Mouse (Mus musculus): ENCODE results near the gene Tnip1. TPM values are rescaled to one million over a fixed set of nuclear protein-coding genes. Genes with fewer than 3 reads are reported as not detected.

Tnip1 gene
- polyA plus RNA-seq, 1 experiment from 2014 or later: 24.7 TPM

DNA sequence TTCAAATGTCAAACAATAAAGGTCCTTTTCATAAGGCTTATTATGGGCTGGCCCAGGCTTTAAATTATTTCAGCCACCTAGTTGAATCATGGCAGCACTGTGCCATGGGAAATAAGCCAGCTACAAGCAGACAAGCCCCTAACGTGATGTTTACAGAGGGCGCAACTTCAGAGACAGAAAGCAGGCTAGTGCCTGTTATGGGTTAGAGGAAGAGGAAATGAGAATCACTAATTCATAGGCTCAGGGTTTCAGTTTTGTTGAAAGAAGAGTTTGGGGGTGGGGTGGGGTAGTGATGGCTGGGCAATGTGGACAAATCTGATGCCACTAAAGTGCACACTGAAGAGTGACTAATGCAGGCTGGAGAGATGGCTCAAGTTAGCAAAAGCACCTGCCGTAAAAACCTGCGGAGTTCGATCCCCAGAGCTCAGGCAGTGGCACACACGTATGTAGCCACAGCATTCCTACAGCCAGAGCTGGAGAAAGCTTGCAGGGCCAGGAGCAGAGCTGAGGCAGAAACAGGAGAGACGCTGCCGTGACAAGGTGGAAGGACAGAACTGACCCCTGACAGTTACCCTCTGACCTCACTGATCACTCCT lies 26.1 kb upstream of the Tnip1 start:
- no peak overlapping the region for H3K9ac ChIP-seq (ENCODE audit: low read length)
- no peak overlapping the region for H3K27ac ChIP-seq (ENCODE audit: low read length)
- H3K27me3 ChIP-seq (ENCODE audit: control insufficient read depth, insufficient read depth, low read length): no peaks in the 10 kb centered on the region
- H3K36me3 ChIP-seq (ENCODE audit: control insufficient read depth, insufficient read depth): peaks cover 69% of the 10 kb centered on the region
- H3K4me2 ChIP-seq (ENCODE audit: low read depth, low read length): no peak overlapping the region
- H3K4me1 ChIP-seq (ENCODE audit: control insufficient read depth, insufficient read depth, low read length): no peaks in the 10 kb centered on the region
- no peak for ATAC-seq (replicated peaks; ENCODE audit: extremely low read depth, insufficient read depth, low FRiP score)
- no peak overlapping the region for H3K4me3 ChIP-seq (ENCODE audit: low read length)
- H3K9me3 ChIP-seq (replicated peaks; ENCODE audit: control insufficient read depth, low read length): no peaks in the 10 kb centered on the region
- WGBS: 78% methylated on average over 8 of the region's 8 CpGs

GRCm38 (mm10) chr11:54987974-54988373 lies 25.3 kb upstream of the Tnip1 start:
- WGBS: 93% methylated on average over 1 of the region's 1 CpGs
- Histone ChIP-seq H3K27me3 (ENCODE audit: control insufficient read depth, insufficient read depth, low read length) (no peaks in the 10 kb centered on the region), H3K36me3 (ENCODE audit: control insufficient read depth, insufficient read depth) (peaks cover 68% of the 10 kb centered on the region), H3K4me1 (ENCODE audit: control insufficient read depth, insufficient read depth, low read length) (no peaks in the 10 kb centered on the region), H3K27ac (ENCODE audit: low read length) (no peak overlapping the region), H3K9ac (ENCODE audit: low read length) (no peak overlapping the region), H3K9me3 (replicated peaks; ENCODE audit: control insufficient read depth, low read length) (no peaks in the 10 kb centered on the region), H3K4me2 (ENCODE audit: low read depth, low read length) (no peak overlapping the region), H3K4me3 (ENCODE audit: low read length) (no peak overlapping the region)
- ATAC-seq (replicated peaks; ENCODE audit: extremely low read depth, insufficient read depth, low FRiP score): no peak

DNA sequence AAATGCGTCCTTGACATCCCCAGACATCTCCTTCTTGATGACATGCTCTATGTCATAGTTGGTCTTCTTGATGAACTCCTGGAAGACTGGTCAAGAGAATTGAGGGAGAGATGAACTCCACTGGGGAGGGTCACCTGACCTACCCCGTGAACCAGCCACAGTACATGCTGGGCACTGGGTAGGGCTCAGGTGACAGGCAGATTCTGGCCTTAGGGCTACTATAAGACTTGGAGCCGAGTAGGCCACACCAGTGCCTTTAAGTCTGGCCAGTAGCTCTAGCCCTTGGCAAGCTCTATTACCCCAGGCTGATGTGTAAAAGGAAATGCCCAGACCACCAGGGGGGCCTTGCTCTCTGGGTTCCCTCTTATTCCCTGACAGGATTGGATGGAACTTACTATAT lies 22.4 kb upstream of the Tnip1 start:
- no peaks in the 10 kb centered on the region for H3K9me3 ChIP-seq (replicated peaks; ENCODE audit: control insufficient read depth, low read length)
- peaks cover 69% of the 10 kb centered on the region for H3K36me3 ChIP-seq (ENCODE audit: control insufficient read depth, insufficient read depth)
- H3K27ac ChIP-seq (ENCODE audit: low read length): no peak overlapping the region
- H3K27me3 ChIP-seq (ENCODE audit: control insufficient read depth, insufficient read depth, low read length): no peaks in the 10 kb centered on the region
- H3K4me1 ChIP-seq (ENCODE audit: control insufficient read depth, insufficient read depth, low read length): no peaks in the 10 kb centered on the region
- ATAC-seq (replicated peaks; ENCODE audit: extremely low read depth, insufficient read depth, low FRiP score): no peak
- H3K4me2 ChIP-seq (ENCODE audit: low read depth, low read length): no peak overlapping the region
- H3K9ac ChIP-seq (ENCODE audit: low read length): no peak overlapping the region
- no peak overlapping the region for H3K4me3 ChIP-seq (ENCODE audit: low read length)
- 59% methylated on average over 3 of the region's 3 CpGs for WGBS

GRCm38 (mm10) chr11:54984581-54984980 lies 21.9 kb upstream of the Tnip1 start:
- H3K4me1 ChIP-seq (ENCODE audit: control insufficient read depth, insufficient read depth, low read length): no peaks in the 10 kb centered on the region
- H3K4me2 ChIP-seq (ENCODE audit: low read depth, low read length): no peak overlapping the region
- no peak for ATAC-seq (replicated peaks; ENCODE audit: extremely low read depth, insufficient read depth, low FRiP score)
- no peaks in the 10 kb centered on the region for H3K27me3 ChIP-seq (ENCODE audit: control insufficient read depth, insufficient read depth, low read length)
- no peak overlapping the region for H3K27ac ChIP-seq (ENCODE audit: low read length)
- 61% methylated on average over 4 of the region's 4 CpGs for WGBS
- H3K36me3 ChIP-seq (ENCODE audit: control insufficient read depth, insufficient read depth): peaks cover 68% of the 10 kb centered on the region
- H3K4me3 ChIP-seq (ENCODE audit: low read length): no peak overlapping the region
- H3K9ac ChIP-seq (ENCODE audit: low read length): no peak overlapping the region
- no peaks in the 10 kb centered on the region for H3K9me3 ChIP-seq (replicated peaks; ENCODE audit: control insufficient read depth, low read length)

DNA sequence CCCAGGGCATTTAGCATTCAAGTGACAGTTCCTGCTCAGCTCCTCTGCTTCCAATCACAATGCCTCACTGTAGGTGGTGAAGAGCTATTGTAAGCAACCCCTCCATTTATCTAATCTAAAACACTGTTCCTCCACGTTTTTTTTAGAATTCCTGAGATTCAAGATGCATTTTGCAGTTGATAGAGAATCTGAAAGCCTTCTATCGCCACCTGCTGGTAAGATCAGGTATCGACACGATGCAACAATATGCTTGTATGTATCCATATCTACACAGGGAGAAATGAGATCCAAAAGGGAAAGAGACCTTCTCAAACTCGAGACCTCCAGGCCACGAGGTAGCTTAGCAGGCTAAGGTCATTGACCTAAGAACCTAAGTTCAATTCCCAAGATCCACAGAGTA lies 21.4 kb upstream of the Tnip1 start:
- WGBS: 2% methylated on average over 6 of the region's 6 CpGs
- Histone ChIP-seq H3K36me3 (ENCODE audit: control insufficient read depth, insufficient read depth) (peaks cover 66% of the 10 kb centered on the region), H3K4me3 (ENCODE audit: low read length) (no peak overlapping the region), H3K4me2 (ENCODE audit: low read depth, low read length) (no peak overlapping the region), H3K9ac (ENCODE audit: low read length) (no peak overlapping the region), H3K27me3 (ENCODE audit: control insufficient read depth, insufficient read depth, low read length) (no peaks in the 10 kb centered on the region), H3K4me1 (ENCODE audit: control insufficient read depth, insufficient read depth, low read length) (peaks cover 1% of the 10 kb centered on the region; the same call in 1 of the 2 replicates), H3K9me3 (replicated peaks; ENCODE audit: control insufficient read depth, low read length) (no peaks in the 10 kb centered on the region), H3K27ac (ENCODE audit: low read length) (no peak overlapping the region)
- no peak for ATAC-seq (replicated peaks; ENCODE audit: extremely low read depth, insufficient read depth, low FRiP score)

DNA sequence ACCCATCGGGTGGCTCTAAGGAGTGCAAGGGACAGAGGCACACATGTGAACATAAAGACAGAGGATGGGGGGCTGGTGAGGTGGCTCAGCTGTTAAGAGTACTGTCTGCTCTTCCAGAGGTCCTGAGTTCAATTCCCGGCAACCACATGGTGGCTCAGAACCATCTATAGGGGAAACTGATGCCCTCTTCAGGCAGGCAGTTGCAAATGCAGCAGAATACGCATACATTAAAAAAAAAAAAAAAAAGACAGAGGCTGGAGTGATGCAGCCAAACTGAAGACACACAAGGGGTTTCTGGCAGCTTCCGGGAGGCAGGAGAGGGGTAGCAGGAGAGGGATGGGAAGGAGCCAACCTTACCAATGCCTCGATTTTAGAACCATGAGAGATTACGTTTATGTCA lies 19.8 kb upstream of the Tnip1 start:
- H3K27me3 ChIP-seq (ENCODE audit: control insufficient read depth, insufficient read depth, low read length): no peaks in the 10 kb centered on the region
- no peak overlapping the region for H3K9ac ChIP-seq (ENCODE audit: low read length)
- WGBS: 85% methylated on average over 6 of the region's 6 CpGs
- H3K4me1 ChIP-seq (ENCODE audit: control insufficient read depth, insufficient read depth, low read length): peaks cover 9% of the 10 kb centered on the region
- H3K9me3 ChIP-seq (replicated peaks; ENCODE audit: control insufficient read depth, low read length): no peaks in the 10 kb centered on the region
- H3K4me3 ChIP-seq (ENCODE audit: low read length): no peak overlapping the region
- H3K36me3 ChIP-seq (ENCODE audit: control insufficient read depth, insufficient read depth): peaks cover 64% of the 10 kb centered on the region
- H3K27ac ChIP-seq (ENCODE audit: low read length): no peak overlapping the region
- no peak for ATAC-seq (replicated peaks; ENCODE audit: extremely low read depth, insufficient read depth, low FRiP score)
- H3K4me2 ChIP-seq (ENCODE audit: low read depth, low read length): no peak overlapping the region

DNA sequence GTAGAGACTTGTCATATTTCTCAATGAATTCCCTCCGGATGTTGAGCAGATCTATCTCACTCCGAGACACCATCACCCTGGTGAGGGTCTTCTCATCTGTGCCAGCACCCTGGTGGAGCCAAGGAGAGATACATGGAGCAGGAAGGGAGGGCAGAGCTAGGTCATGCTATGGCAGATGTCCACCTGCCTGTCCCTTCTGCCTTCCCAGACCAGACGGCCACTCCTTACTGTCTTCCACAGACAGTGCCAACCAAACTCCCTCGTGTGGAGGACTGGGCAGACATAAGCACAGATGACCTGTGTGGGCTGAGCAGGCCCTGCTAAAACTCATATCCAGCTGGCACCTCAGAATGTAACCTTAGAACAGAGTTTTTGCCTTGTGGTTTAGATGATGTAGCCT lies 18.9 kb upstream of the Tnip1 start:
- Histone ChIP-seq H3K9ac (ENCODE audit: low read length) (no peak overlapping the region), H3K9me3 (replicated peaks; ENCODE audit: control insufficient read depth, low read length) (no peaks in the 10 kb centered on the region), H3K36me3 (ENCODE audit: control insufficient read depth, insufficient read depth) (peaks cover 60% of the 10 kb centered on the region), H3K4me3 (ENCODE audit: low read length) (no peak overlapping the region), H3K4me1 (ENCODE audit: control insufficient read depth, insufficient read depth, low read length) (peaks cover 9% of the 10 kb centered on the region), H3K27ac (ENCODE audit: low read length) (no peak overlapping the region), H3K4me2 (ENCODE audit: low read depth, low read length) (no peak overlapping the region), H3K27me3 (ENCODE audit: control insufficient read depth, insufficient read depth, low read length) (no peaks in the 10 kb centered on the region)
- ATAC-seq (replicated peaks; ENCODE audit: extremely low read depth, insufficient read depth, low FRiP score): no peak
- WGBS: 94% methylated on average over 4 of the region's 4 CpGs

DNA sequence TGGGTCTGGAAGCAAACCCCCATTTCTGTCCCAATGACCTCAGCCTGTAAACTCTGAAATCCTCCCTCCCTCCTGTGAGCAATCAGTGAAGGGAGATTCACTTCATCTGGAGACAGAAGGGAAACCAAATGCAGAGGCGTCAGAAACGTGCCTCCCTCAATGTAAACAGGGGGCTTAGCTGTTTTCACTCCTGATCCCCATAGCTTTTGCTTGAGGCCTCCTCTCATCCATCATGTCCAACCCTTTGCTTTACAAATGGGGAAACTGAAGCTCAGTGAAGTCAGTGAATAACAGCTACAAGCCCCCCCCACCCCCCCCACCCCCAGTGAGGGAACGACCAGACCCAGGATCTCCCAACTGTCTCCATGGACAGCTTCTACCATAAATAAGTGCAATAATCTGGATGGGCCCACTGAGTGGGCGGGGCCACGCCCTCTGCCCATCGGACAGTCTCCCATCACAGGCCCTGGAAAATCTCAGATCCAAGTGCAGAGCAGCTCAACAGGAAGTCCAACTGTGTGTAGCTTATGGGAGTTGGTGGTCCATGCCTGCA lies 14.7 kb upstream of the Tnip1 start:
- Histone ChIP-seq H3K9me3 (replicated peaks; ENCODE audit: control insufficient read depth, low read length) (no peaks in the 10 kb centered on the region), H3K4me3 (ENCODE audit: low read length) (no peak overlapping the region), H3K4me1 (ENCODE audit: control insufficient read depth, insufficient read depth, low read length) (peaks cover 25% of the 10 kb centered on the region), H3K36me3 (ENCODE audit: control insufficient read depth, insufficient read depth) (peaks cover 33% of the 10 kb centered on the region), H3K27ac (ENCODE audit: low read length) (no peak overlapping the region), H3K27me3 (ENCODE audit: control insufficient read depth, insufficient read depth, low read length) (no peaks in the 10 kb centered on the region), H3K9ac (ENCODE audit: low read length) (no peak overlapping the region), H3K4me2 (ENCODE audit: low read depth, low read length) (no peak overlapping the region)
- ATAC-seq (replicated peaks; ENCODE audit: extremely low read depth, insufficient read depth, low FRiP score): no peak
- 54% methylated on average over 6 of the region's 6 CpGs for WGBS

DNA sequence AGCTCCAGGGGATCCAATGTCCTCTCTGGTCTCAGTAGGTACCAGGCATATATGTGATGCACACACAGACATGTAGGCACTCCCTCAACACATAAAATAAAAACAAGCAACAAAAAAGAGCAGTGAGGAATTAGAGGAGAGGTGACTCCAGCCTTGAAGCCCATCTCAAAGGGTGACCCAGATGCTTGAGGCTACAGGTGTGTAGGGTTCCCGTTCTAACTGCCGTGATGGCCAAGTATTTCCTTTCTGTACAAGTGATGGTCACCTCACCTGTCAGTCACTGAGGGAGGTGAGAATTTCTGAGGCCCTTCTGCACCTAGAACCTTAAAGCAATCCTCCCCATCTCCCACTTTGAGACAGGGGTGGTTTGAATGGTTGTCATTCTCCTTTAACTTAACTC lies 13.6 kb upstream of the Tnip1 start:
- no peak for ATAC-seq (replicated peaks; ENCODE audit: extremely low read depth, insufficient read depth, low FRiP score)
- peaks cover 22% of the 10 kb centered on the region for H3K36me3 ChIP-seq (ENCODE audit: control insufficient read depth, insufficient read depth)
- H3K4me1 ChIP-seq (ENCODE audit: control insufficient read depth, insufficient read depth, low read length): peaks cover 25% of the 10 kb centered on the region
- no peak overlapping the region for H3K4me2 ChIP-seq (ENCODE audit: low read depth, low read length)
- whole genome bisulfite sequencing: 95% methylated on average over 2 of the region's 2 CpGs
- H3K9ac ChIP-seq (ENCODE audit: low read length): no peak overlapping the region
- H3K27me3 ChIP-seq (ENCODE audit: control insufficient read depth, insufficient read depth, low read length): no peaks in the 10 kb centered on the region
- H3K4me3 ChIP-seq (ENCODE audit: low read length): no peak overlapping the region
- no peaks in the 10 kb centered on the region for H3K9me3 ChIP-seq (replicated peaks; ENCODE audit: control insufficient read depth, low read length)
- H3K27ac ChIP-seq (ENCODE audit: low read length): no peak overlapping the region

All from heart, embryonic 16.5 days (tissue).